Mouse (Mus musculus): ENCODE measurements around the gene B4galt7. TPM values are rescaled to one million over a fixed set of nuclear protein-coding genes. Genes with fewer than 3 reads are reported as not detected.
"Not testable (repeated sequence)": the region's sequence is repeated elsewhere in the genome, so short reads cannot be mapped to it uniquely, and the experiment has no call there.

The B4galt7 gene
- polyA plus RNA-seq, 1 experiment from 2014 or later, result 16.4 TPM

DNA sequence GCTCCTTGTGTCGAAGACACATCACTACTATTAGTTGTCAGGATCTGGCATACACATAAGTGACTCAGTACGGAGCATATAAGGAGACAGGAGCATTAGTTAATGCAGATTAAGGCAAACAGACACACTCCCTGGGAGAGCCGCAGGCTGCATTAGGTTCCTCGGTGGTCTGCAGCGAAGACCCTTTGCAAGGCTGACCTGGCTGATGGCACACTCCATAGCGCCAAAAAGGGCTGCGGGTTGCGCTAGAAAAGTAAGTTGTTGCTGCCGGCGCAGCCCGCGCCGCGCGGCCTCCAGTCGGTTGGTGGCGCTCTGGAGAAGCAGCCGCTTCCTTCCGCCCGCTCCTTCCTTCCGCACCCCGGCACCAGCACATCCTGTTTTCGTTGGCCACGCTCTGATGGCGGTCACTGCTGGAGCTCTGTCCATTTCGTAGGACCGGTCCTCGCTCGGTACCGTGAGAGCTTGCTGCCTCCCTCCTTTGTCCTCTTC, 35.0 kb downstream of the B4galt7 start, which contains the start of gene Ddx46:
TSS of gene Ddx46 (plus strand) at position 389 of the 489 bp plus-strand sequence.
- Histone ChIP-seq H3K4me2 (peak within 1 kb of the TSS; percentile 74), H3K4me1 (replicated peaks; ENCODE audit: control insufficient read depth, insufficient read depth, low read length) (peaks cover 9% of the 10 kb centered on the region), H3K27me3 (replicated peaks; ENCODE audit: control insufficient read depth, insufficient read depth, low read length) (no peaks in the 10 kb centered on the region), H3K4me3 (ENCODE audit: low read depth, low read length) (peak within 1 kb of the TSS; percentile 100), H3K36me3 (ENCODE audit: control insufficient read depth, insufficient read depth, low read length) (peaks cover 17% of the 10 kb centered on the region), H3K9me3 (ENCODE audit: control insufficient read depth, low read length) (no peaks in the 10 kb centered on the region), H3K27ac (ENCODE audit: low read depth, low read length) (peak within 1 kb of the TSS; percentile 68), H3K9ac (ENCODE audit: low read depth, low read length) (peak within 1 kb of the TSS; percentile 94)
- peak; percentile 92 for ATAC-seq (replicated peaks; ENCODE audit: low FRiP score)
- WGBS, result 5% methylated on average over 30 of the region's 30 CpGs
- peak; percentile 88 for DNase-seq (ENCODE audit: low spot score)

DNA sequence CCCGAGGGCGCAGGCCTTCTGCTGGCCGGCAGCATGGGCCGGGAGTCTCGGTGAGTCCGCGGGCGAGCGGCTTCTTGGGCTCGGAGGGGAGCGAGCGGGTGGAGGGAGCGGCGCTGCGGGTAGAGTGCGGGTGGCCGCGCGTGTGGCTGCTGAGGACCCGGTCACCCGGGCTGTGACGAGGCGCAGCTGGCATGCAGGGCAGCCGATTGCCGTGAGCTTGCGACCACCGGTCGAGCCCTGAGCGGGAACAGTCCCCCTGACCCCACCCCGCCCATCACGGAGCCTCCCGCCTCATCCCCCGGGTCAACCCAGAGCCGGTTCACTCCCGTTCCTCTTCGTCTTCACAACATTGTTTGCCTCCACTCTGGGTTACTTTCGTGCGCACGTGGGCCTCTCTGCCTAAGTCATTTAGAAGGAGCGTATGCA, 35.5 kb downstream of the B4galt7 start:
- ATAC-seq (replicated peaks; ENCODE audit: low FRiP score), result peak; percentile 67
- Histone ChIP-seq H3K27ac (ENCODE audit: low read depth, low read length) (peak overlapping the region; percentile 68), H3K4me3 (ENCODE audit: low read depth, low read length) (peak overlapping the region; percentile 100), H3K27me3 (replicated peaks; ENCODE audit: control insufficient read depth, insufficient read depth, low read length) (no peaks in the 10 kb centered on the region), H3K4me1 (replicated peaks; ENCODE audit: control insufficient read depth, insufficient read depth, low read length) (peaks cover 9% of the 10 kb centered on the region), H3K9me3 (ENCODE audit: control insufficient read depth, low read length) (no peaks in the 10 kb centered on the region), H3K4me2 (peak overlapping the region; percentile 74), H3K36me3 (ENCODE audit: control insufficient read depth, insufficient read depth, low read length) (peaks cover 17% of the 10 kb centered on the region), H3K9ac (ENCODE audit: low read depth, low read length) (peak overlapping the region; percentile 94)
- under 1% methylated on average over 40 of the region's 40 CpGs for WGBS
- DNase-seq (ENCODE audit: low spot score), result peak; percentile 38

DNA sequence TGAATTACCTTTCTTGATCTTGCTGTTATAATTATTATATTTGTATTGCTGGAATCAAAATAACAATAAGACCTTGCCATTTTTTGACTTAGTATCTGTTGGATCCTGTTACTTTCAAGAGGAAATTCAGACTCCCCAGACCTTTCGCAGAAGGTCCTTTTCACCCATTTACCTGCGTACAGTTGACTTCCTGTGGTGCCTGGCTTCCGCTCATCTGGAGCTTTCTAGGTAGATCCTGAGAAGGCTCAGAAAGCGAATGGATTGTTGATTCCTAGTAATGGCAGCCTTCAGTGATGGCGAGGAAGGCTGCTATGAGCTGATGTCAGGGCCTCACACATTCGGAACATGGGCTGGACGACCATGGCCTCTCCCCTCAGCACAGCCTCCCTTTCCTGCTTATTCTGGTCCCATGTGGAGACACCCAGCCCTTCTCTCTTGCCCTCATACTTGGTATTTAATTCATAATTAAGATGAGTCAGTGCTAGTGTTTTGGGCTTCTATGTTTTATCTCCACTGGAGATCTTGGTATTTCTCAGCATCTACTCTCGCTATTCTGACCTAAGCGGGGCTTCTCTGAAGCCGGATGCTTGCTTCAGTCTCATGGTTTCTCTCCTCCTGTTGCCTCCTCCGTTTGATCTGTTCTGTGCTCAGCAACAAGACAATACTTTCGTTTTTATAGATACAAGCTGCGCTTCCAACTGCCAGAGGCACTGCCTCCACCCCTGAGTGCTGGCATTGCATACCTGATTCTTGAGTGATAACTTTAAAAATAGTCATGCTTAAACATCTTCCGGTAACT, 36.7 kb downstream of the B4galt7 start:
- peak overlapping the region; percentile 100 for H3K4me3 ChIP-seq (ENCODE audit: low read depth, low read length)
- H3K9ac ChIP-seq (ENCODE audit: low read depth, low read length), result no peak overlapping the region; the same call in 1 of the 2 replicates
- no peak overlapping the region for H3K27ac ChIP-seq (ENCODE audit: low read depth, low read length)
- peaks cover 9% of the 10 kb centered on the region for H3K4me1 ChIP-seq (replicated peaks; ENCODE audit: control insufficient read depth, insufficient read depth, low read length)
- peaks cover 19% of the 10 kb centered on the region for H3K36me3 ChIP-seq (ENCODE audit: control insufficient read depth, insufficient read depth, low read length)
- no peak for ATAC-seq (replicated peaks; ENCODE audit: low FRiP score)
- no peak for DNase-seq (ENCODE audit: low spot score)
- no peaks in the 10 kb centered on the region for H3K27me3 ChIP-seq (replicated peaks; ENCODE audit: control insufficient read depth, insufficient read depth, low read length)
- 90% methylated on average over 14 of the region's 14 CpGs for WGBS
- H3K4me2 ChIP-seq, result peak overlapping the region; percentile 74
- H3K9me3 ChIP-seq (ENCODE audit: control insufficient read depth, low read length), result no peaks in the 10 kb centered on the region

DNA sequence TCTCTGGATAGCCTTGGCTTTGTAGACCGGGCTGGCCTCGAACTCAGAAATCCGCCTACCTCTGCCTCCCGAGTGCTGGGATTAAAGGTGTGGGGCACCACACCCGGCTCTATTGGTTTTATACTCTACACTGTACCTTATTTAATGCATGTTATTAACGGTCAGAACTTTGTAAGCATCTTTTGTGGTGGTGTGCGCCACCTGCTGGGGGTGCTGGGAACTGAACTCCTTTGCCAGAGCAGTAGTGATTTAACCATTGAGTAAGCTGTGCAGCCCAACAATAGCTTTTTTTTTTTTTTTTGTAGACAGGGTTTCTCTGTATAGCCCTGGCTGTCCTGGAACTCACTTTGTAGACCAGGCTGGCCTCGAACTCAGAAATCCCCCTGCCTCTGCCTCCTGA, 40.8 kb downstream of the B4galt7 start:
- ATAC-seq (replicated peaks; ENCODE audit: low FRiP score), result 0 out of 2 replicates have a peak, but pooled peaks have one; percentile 31
- H3K36me3 ChIP-seq (ENCODE audit: control insufficient read depth, insufficient read depth, low read length), result peaks cover 24% of the 10 kb centered on the region
- not testable (repeated sequence) for H3K4me1 ChIP-seq (replicated peaks; ENCODE audit: control insufficient read depth, insufficient read depth, low read length); H3K27ac ChIP-seq (ENCODE audit: low read depth, low read length); H3K9me3 ChIP-seq (ENCODE audit: control insufficient read depth, low read length); H3K27me3 ChIP-seq (replicated peaks; ENCODE audit: control insufficient read depth, insufficient read depth, low read length); H3K4me3 ChIP-seq (ENCODE audit: low read depth, low read length); H3K9ac ChIP-seq (ENCODE audit: low read depth, low read length); H3K4me2 ChIP-seq
- WGBS, result 53% methylated on average over 8 of the region's 8 CpGs
- peak; percentile 76 for DNase-seq (ENCODE audit: low spot score)

DNA sequence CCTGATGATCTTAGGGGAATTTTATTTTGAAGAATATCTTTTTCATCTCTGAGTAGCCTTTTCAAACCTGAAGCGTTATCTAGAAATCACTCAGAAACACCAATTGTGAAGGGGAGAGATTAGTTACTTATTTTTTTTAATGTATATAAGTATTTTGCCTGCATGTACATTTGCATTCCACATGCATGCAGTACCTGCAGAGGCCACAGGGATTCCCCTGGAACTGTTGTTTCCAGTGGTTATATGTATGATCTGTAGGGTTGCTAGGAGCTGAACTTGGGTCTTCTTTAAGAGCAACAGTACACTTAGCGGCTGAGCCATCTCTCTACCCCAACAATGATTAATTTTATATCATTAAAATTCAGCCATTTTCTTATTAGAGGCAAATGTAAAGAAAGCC, 44.8 kb downstream of the B4galt7 start:
- no peaks in the 10 kb centered on the region for H3K9me3 ChIP-seq (ENCODE audit: control insufficient read depth, low read length)
- WGBS, result 92% methylated on average over 2 of the region's 2 CpGs
- no peak overlapping the region for H3K4me2 ChIP-seq
- peaks cover 46% of the 10 kb centered on the region for H3K36me3 ChIP-seq (ENCODE audit: control insufficient read depth, insufficient read depth, low read length)
- no peaks in the 10 kb centered on the region for H3K27me3 ChIP-seq (replicated peaks; ENCODE audit: control insufficient read depth, insufficient read depth, low read length)
- ATAC-seq (replicated peaks; ENCODE audit: low FRiP score) (no peak), DNase-seq (ENCODE audit: low spot score) (no peak)
- no peak overlapping the region for H3K4me3 ChIP-seq (ENCODE audit: low read depth, low read length)
- H3K4me1 ChIP-seq (replicated peaks; ENCODE audit: control insufficient read depth, insufficient read depth, low read length), result no peaks in the 10 kb centered on the region
- no peak overlapping the region for H3K27ac ChIP-seq (ENCODE audit: low read depth, low read length)
- no peak overlapping the region for H3K9ac ChIP-seq (ENCODE audit: low read depth, low read length)

DNA sequence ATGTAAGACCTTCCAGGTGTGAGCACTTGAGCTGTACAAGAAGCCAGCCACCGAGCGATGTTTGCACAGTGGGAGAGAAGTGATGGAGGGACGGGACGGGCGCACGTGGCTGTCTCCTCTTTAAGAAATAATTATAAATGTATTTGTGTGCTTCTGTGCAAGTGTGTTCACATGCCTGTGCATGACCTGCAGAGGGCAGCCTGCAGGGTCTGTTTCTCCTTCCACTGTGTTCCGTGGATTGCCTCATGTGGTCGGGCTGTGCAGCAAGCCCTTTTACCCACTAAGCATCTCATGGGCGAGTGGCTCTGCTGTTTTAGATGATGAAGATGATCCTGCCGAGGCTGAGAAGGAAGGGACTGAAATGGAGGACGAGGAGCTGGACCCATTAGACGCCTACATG, 50.4 kb downstream of the B4galt7 start:
- DNase-seq (ENCODE audit: low spot score), result no peak
- WGBS, result 89% methylated on average over 12 of the region's 12 CpGs
- no peak overlapping the region for H3K9ac ChIP-seq (ENCODE audit: low read depth, low read length)
- H3K4me3 ChIP-seq (ENCODE audit: low read depth, low read length), result no peak overlapping the region
- no peaks in the 10 kb centered on the region for H3K27me3 ChIP-seq (replicated peaks; ENCODE audit: control insufficient read depth, insufficient read depth, low read length)
- no peaks in the 10 kb centered on the region for H3K4me1 ChIP-seq (replicated peaks; ENCODE audit: control insufficient read depth, insufficient read depth, low read length)
- no peak overlapping the region for H3K27ac ChIP-seq (ENCODE audit: low read depth, low read length)
- no peak overlapping the region for H3K4me2 ChIP-seq
- H3K9me3 ChIP-seq (ENCODE audit: control insufficient read depth, low read length), result no peaks in the 10 kb centered on the region
- peaks cover 74% of the 10 kb centered on the region for H3K36me3 ChIP-seq (ENCODE audit: control insufficient read depth, insufficient read depth, low read length)
- ATAC-seq (replicated peaks; ENCODE audit: low FRiP score), result no peak

DNA sequence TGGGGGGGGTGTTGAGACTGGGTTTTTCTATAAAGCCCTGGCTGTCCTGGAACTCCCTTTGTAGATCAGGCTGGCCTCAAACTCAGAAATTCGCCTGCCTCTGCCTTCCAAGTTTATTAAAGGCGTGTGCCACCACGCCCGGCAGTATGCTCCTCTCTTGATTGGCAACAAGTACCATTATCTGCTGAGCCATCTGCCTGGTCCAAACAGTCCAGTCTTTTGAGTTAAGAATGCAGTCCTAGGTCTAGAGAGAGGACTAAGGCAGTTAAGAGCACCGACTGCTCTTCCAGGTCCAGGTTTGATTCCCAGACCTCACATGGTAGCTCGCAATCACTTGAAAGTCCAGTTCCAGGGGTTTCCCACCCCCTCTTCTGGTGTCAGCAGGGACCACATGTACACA, 51.3 kb downstream of the B4galt7 start:
- Histone ChIP-seq H3K4me2 (no peak overlapping the region), H3K27ac (ENCODE audit: low read depth, low read length) (no peak overlapping the region), H3K4me3 (ENCODE audit: low read depth, low read length) (no peak overlapping the region), H3K4me1 (replicated peaks; ENCODE audit: control insufficient read depth, insufficient read depth, low read length) (no peaks in the 10 kb centered on the region), H3K36me3 (ENCODE audit: control insufficient read depth, insufficient read depth, low read length) (peaks cover 74% of the 10 kb centered on the region), H3K9ac (ENCODE audit: low read depth, low read length) (no peak overlapping the region), H3K9me3 (ENCODE audit: control insufficient read depth, low read length) (no peaks in the 10 kb centered on the region), H3K27me3 (replicated peaks; ENCODE audit: control insufficient read depth, insufficient read depth, low read length) (no peaks in the 10 kb centered on the region)
- WGBS, result 82% methylated on average over 6 of the region's 6 CpGs
- DNase-seq (ENCODE audit: low spot score) (no peak), ATAC-seq (replicated peaks; ENCODE audit: low FRiP score) (no peak)

All from liver, embryonic 11.5 days (tissue).